Comparison of ENCODE assay signal across 17 mouse cellular contexts in genomic region chr12:25530483-25530882, GRCm38 (mm10).
DNase-seq lines count a peak whose midpoint lies in the region; TF ChIP-seq lines count a peak whose summit lies in the region.
"Had no signal": no experiment of that assay in that cellular context is flagged by ENCODE, and none has a peak within 500 bp of the region (broad histone marks: within the 10 kb centered on the region; RNA-seq: fewer than 3 reads in every experiment).

No protein-coding gene starts in this region.

- H3K27ac ChIP-seq in kidney, adult 2 months (ENCODE audit: insufficient read depth, low read depth, low read length): no peak overlapping the region
- H3K27ac ChIP-seq: neural tube, embryonic 15.5 days had no signal

- no peak for TF ChIP-seq CTCF in kidney, adult 2 months (conservative IDR thresholded peaks at IDR 0.05; ENCODE audit: insufficient read depth, insufficient read length, low read depth, low read length)

- no peaks in the 10 kb centered on the region; the same call in 1 of the 2 replicates for H3K27me3 ChIP-seq in kidney, adult 2 months (replicated peaks; ENCODE audit: control insufficient read depth, insufficient read depth, low read length)
- H3K27me3 ChIP-seq: limb, embryonic 15.5 days; neural tube, embryonic 15.5 days had no signal

- H3K4me1 ChIP-seq in kidney, adult 2 months (ENCODE audit: control insufficient read depth, insufficient read depth, low read length): no peaks in the 10 kb centered on the region
- H3K4me1 ChIP-seq: neural tube, embryonic 15.5 days had no signal

- DNase-seq in adrenal gland, adult (ENCODE audit: inconsistent age in 2 of 2, low spot score in 1 of 2): peak; percentile 47 to 84
- DNase-seq in adrenal gland, postnatal 4 days (ENCODE audit: low spot score in 2 of 2): no peak
- peak; percentile 42 for DNase-seq in kidney, adult 2 months
- DNase-seq in kidney, postnatal 10 days: no peak
- peak; percentile 30 for DNase-seq in ovary, adult 18-20 months (ENCODE audit: low spot score)
- no peak for DNase-seq in ovary, postnatal 14 days (ENCODE audit: low spot score)
- no peak for DNase-seq in cerebellum, postnatal 36 days
- no peak for DNase-seq in yolk sac, embryonic 10.5 days (ENCODE audit: low spot score)
- DNase-seq: cerebellum, adult 11 months; cerebellum, postnatal 25 days; forebrain, postnatal 0 days; layer of hippocampus, postnatal 36 days; midbrain, embryonic 14.5 days; thymus, adult 18-20 months had no signal

- TF ChIP-seq POLR2A in kidney, adult 2 months (IDR thresholded peaks at IDR 0.05; ENCODE audit: low read depth, low read length): no peak

- 78% methylated on average over 3 of the region's 3 CpGs for WGBS in kidney, adult 2 months

- no peak overlapping the region for H3K4me3 ChIP-seq in kidney, adult 2 months (ENCODE audit: insufficient read depth, low read depth, low read length)
- H3K4me3 ChIP-seq: limb, embryonic 15.5 days; myocyte; neural tube, embryonic 15.5 days had no signal

- H3K36me3 ChIP-seq in kidney, adult 2 months (ENCODE audit: control insufficient read depth, insufficient read depth, low read length): no peaks in the 10 kb centered on the region
- H3K36me3 ChIP-seq: limb, embryonic 15.5 days; neural tube, embryonic 15.5 days had no signal

Comparison
In these comparisons a context has a peak if more than half of its experiments do, and no peak if none do; other contexts are left out.
1. DNase-seq: peak in adrenal gland, adult (2 of 2), kidney, adult 2 months (single experiment) and ovary, adult 18-20 months (single experiment); none in adrenal gland, postnatal 4 days (0 of 2), kidney, postnatal 10 days (single experiment), ovary, postnatal 14 days (single experiment), cerebellum, postnatal 36 days (0 of 2) and yolk sac, embryonic 10.5 days (single experiment).